Mouse (Mus musculus) kidney, postnatal 0 days (tissue): Measurements from ENCODE around the gene Hspa1a. TPM values are rescaled to one million over a fixed set of nuclear protein-coding genes. Genes with fewer than 3 reads are reported as not detected.
A peak's percentile ranks its signal among the peaks of the same experiment; 100 is the strongest.

ENCODE experiments used
- ATAC-seq: fragments of 200-750 bp; cut with Nextera tagmentation; replicated peaks from 2 replicates; pipeline ENCODE4 v1.8.0; 2017; ENCODE audit warnings: low read depth, moderate number of reproducible peaks, moderate TSS enrichment, moderate library complexity; ENCODE audit not compliant: low FRiP score
- DNase-seq: peaks from one replicate; pipeline ENCODE4 v3.0.0-alpha.2; 2016; ENCODE audit warnings: low spot score
- H3K27ac ChIP-seq: fragments of 300-500 bp; sonication (generic); 2 replicates; pipeline ENCODE4 v1.5.1; 2014; ENCODE audit warnings: mild to moderate bottlenecking
- H3K27me3 ChIP-seq: fragments of 300-500 bp; sonication (generic); 2 replicates; pipeline ENCODE4 v1.6.1; 2014; ENCODE audit warnings: low read length, mixed read lengths; ENCODE audit not compliant: insufficient read depth
- H3K36me3 ChIP-seq: fragments of 300-500 bp; sonication (generic); 2 replicates; pipeline ENCODE4 v1.6.1; 2014; ENCODE audit warnings: low read length, mixed read lengths; ENCODE audit not compliant: insufficient read depth
- H3K4me1 ChIP-seq: fragments of 300-500 bp; sonication (generic); replicated peaks from 2 replicates; pipeline ENCODE4 v1.6.1; 2014; ENCODE audit warnings: antibody characterized with exemption, low read length, mixed read lengths; ENCODE audit not compliant: insufficient read depth
- H3K4me2 ChIP-seq: fragments of 300-500 bp; sonication (generic); 2 replicates; pipeline ENCODE4 v1.6.1; 2014; ENCODE audit warnings: mild to moderate bottlenecking, low read length, moderate library complexity, mixed read lengths
- H3K4me3 ChIP-seq: fragments of 300-500 bp; sonication (generic); replicated peaks from 2 replicates; pipeline ENCODE4 v1.5.1; 2014; ENCODE audit warnings: low read depth, low read length
- H3K9ac ChIP-seq: fragments of 300-500 bp; sonication (generic); 2 replicates; pipeline ENCODE4 v1.6.1; 2014; ENCODE audit warnings: low read depth, low read length
- H3K9me3 ChIP-seq: fragments of 300-500 bp; sonication (generic); replicated peaks from 2 replicates; pipeline ENCODE4 v1.6.1; 2016; ENCODE audit warnings: low read length, inconsistent platforms, mixed read lengths
- CTCF ChIP-seq: IDR thresholded peaks from 2 replicates; pipeline ENCODE4 v1.5.1; 2016; ENCODE audit warnings: antibody characterized with exemption, low read depth, mild to moderate bottlenecking, moderate library complexity
- WGBS: fragments of 180-500 bp; shearing (Covaris S2); extraction: QIAGEN DNeasy Blood & Tissue Kit; methylation state at CpG from one replicate; pipeline ENCODE4 v1.1.7; 2014; 5-methylcytosine and 5-hydroxymethylcytosine counted together
- polyA plus RNA-seq: library from polyadenylated mRNA; unstranded; fragments of >200 nt; fragmentation: Nextera tagmentation; extraction: Ambion mirVana; gene quantifications from 2 replicates; pipeline ENCODE4 v1.2.1, GENCODE M21; 2015

Hspa1a gene
- polyA plus RNA-seq, 1 experiment from 2014 or later: 22.4 TPM

DNA sequence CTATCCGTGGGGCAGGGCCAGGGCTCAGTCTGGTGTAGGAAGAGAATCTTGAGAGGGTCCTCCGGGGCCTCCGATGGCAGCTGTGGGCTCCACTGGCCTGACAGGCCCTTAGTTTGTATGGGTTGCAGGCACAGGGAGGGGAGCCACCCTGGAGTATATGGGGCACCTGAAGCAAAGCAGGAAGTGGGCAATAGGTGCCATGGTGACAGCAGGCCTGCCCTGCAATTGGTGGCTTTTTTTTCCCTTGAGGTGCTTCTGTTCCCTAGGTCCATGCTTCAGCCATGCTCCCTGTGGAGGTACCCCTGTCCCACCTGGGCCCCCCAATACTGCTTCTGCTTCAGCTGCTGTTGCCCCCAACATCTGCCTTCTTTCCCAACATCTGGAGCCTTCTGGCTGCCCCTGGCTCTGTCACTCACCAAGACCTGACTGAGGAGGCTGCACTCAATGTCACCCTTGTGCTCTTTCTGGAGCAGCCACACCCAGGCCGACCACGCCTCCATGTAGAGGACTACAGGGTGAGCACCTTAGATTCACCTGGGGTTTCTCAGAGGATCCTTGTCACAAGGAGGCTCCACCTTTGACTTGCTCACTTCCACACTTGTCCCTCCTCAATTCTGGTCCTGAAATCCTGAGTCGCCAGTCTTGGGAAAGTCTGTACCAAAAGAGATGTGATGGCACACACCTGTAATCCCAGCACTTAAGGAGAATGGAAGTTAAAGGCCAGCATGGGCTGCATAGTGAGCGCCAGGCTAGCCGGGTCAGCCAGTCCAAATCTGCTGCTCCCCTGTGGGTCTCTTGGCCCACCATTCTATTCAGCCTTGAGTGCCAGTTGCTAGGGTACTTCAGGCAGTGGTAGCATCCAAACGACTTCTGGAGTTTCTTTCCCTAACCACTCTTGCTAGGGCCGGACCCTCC lies 45.1 kb upstream of the Hspa1a start:
- Histone ChIP-seq H3K9ac (no peak overlapping the region), H3K4me2 (no peak overlapping the region), H3K27me3 (no peaks in the 10 kb centered on the region), H3K4me1 (no peaks in the 10 kb centered on the region), H3K4me3 (no peak overlapping the region), H3K27ac (0 out of 2 replicates have a peak overlapping the region, but pooled peaks have one; percentile 8), H3K9me3 (no peaks in the 10 kb centered on the region), H3K36me3 (peaks cover 43% of the 10 kb centered on the region)
- ATAC-seq: no peak
- 75% methylated on average over 10 of the region's 10 CpGs for WGBS
- no peak for TF ChIP-seq CTCF
- DNase-seq: no peak

DNA sequence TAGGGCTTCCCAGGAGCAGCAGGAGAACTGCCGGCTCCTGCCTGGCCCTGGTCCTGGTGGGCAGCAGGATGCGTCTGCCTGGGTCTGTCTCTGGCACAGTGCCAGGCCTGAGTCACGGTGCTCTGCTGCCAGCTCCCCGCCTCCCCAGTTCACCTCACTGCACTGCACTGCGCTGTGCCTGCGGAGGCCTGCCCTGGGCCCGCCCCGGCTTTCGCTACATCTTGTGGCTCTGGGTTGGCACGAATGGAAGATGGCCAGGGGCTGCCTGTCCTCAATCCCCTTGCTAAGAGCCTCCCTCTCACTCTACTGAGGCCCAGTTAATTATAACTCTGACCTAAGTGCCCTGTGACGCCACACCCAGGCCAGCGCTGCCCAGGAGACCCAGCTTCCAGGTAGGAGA lies 44.4 kb upstream of the Hspa1a start, which contains the start of gene Vwa7:
Gene Vwa7, plus strand, starts transcription at position 204 of the 400 bp plus-strand sequence.
- Histone ChIP-seq H3K27ac (0 out of 2 replicates have a peak within 1 kb of the TSS, but pooled peaks have one; percentile 8), H3K9ac (no peak within 1 kb of the TSS), H3K9me3 (no peaks in the 10 kb centered on the region), H3K4me1 (no peaks in the 10 kb centered on the region), H3K4me2 (no peak within 1 kb of the TSS), H3K36me3 (peaks cover 50% of the 10 kb centered on the region), H3K27me3 (no peaks in the 10 kb centered on the region), H3K4me3 (no peak within 1 kb of the TSS)
- no peak for TF ChIP-seq CTCF
- WGBS: 55% methylated on average over 12 of the region's 12 CpGs
- DNase-seq (no peak), ATAC-seq (peak; percentile 30)

DNA sequence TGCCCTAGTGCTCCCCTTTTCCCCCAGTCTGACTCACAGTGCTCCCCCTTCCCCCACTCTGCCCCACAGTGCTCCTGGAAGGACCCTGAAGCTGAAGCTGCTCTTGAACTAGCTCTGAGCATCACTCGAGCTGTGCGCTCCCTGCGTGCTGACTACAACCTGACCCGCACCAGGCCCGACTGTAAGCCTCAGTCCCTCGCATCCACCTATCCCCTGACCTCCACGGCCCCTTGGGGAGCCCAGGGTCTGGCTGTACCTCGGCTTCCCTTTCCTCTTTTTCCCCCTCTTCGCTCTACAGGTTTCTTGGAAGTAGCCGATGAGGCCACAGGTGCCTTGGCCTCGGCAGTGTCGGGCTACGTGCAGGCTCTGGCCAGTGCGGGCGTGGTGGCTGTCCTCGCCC lies 43.3 kb upstream of the Hspa1a start:
- H3K36me3 ChIP-seq: peaks cover 61% of the 10 kb centered on the region
- no peak for ATAC-seq
- no peak overlapping the region for H3K4me2 ChIP-seq
- TF ChIP-seq CTCF: no peak
- no peaks in the 10 kb centered on the region for H3K27me3 ChIP-seq
- no peak for DNase-seq
- H3K9ac ChIP-seq: no peak overlapping the region
- WGBS: 89% methylated on average over 16 of the region's 16 CpGs
- no peaks in the 10 kb centered on the region for H3K9me3 ChIP-seq
- H3K27ac ChIP-seq: no peak overlapping the region
- H3K4me1 ChIP-seq: no peaks in the 10 kb centered on the region
- H3K4me3 ChIP-seq: no peak overlapping the region

DNA sequence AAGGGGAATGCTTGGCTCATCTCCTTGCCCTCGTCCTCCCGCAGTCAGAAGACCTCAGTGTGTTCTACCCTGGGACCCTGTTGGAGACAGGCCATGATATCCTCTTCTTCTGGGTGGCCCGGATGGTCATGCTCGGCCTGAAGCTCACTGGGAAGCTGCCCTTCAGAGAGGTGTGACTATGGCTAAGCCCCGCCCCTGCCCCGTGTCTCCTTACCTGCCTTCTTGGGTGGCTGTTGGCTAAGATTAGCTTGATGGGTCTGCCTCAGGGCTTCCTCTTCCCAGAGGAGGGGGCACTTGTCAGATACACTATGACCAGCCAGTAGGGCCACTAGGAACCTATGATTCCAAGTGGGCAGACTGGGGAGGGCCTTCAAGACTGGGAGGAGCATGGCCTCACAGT lies 41.3 kb upstream of the Hspa1a start:
- ATAC-seq (no peak), DNase-seq (no peak)
- Histone ChIP-seq H3K27ac (no peak overlapping the region), H3K4me3 (no peak overlapping the region), H3K36me3 (peaks cover 65% of the 10 kb centered on the region), H3K9ac (no peak overlapping the region), H3K4me2 (no peak overlapping the region), H3K4me1 (no peaks in the 10 kb centered on the region), H3K27me3 (no peaks in the 10 kb centered on the region), H3K9me3 (no peaks in the 10 kb centered on the region)
- TF ChIP-seq CTCF: no peak
- 76% methylated on average over 6 of the region's 6 CpGs for WGBS

GRCm38 (mm10) chr17:35012430-35012829 lies 40.5 kb upstream of the Hspa1a start:
- 83% methylated on average over 13 of the region's 13 CpGs for WGBS
- no peaks in the 10 kb centered on the region for H3K9me3 ChIP-seq
- H3K4me1 ChIP-seq: no peaks in the 10 kb centered on the region
- H3K4me2 ChIP-seq: no peak overlapping the region
- H3K27ac ChIP-seq: no peak overlapping the region
- DNase-seq (no peak), ATAC-seq (no peak)
- 0 out of 2 replicates have a peak overlapping the region, but pooled peaks have one; percentile 18 for H3K9ac ChIP-seq
- no peak for TF ChIP-seq CTCF
- peaks cover 72% of the 10 kb centered on the region for H3K36me3 ChIP-seq
- H3K27me3 ChIP-seq: no peaks in the 10 kb centered on the region
- no peak overlapping the region for H3K4me3 ChIP-seq

DNA sequence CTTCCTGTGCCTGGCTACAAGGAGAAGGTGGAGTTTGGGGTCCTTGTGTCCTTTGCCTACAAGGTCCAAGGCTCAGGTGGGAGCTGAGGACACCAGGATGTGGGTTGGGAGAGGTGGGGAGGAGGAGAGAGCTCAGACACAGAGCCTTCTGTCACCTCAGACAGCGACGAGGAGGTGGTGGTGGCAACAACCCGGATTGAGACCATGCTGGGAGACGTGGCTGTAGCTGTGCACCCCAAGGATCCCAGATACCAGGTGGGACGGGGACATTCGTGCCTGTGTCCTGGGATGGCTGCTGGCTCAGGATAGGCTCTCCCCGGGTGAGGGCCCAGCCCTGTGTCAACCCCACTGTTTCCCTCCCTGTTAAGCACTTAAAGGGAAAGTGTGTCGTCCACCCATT lies 39.5 kb upstream of the Hspa1a start:
- DNase-seq: no peak
- Histone ChIP-seq H3K36me3 (peaks cover 77% of the 10 kb centered on the region), H3K27ac (no peak overlapping the region), H3K4me2 (no peak overlapping the region), H3K9me3 (no peaks in the 10 kb centered on the region), H3K4me1 (no peaks in the 10 kb centered on the region), H3K27me3 (no peaks in the 10 kb centered on the region), H3K9ac (no peak overlapping the region), H3K4me3 (no peak overlapping the region)
- 95% methylated on average over 8 of the region's 8 CpGs for WGBS
- no peak for ATAC-seq
- TF ChIP-seq CTCF: no peak
